ENCODE assay signal across 19 mouse cellular contexts in genomic region chr5:18089956-18090355, GRCm38 (mm10).
DNase-seq lines count a peak whose midpoint lies in the region; ATAC-seq and TF ChIP-seq lines count a peak whose summit lies in the region.
"Had no signal": no experiment of that assay in that cellular context is flagged by ENCODE, and none has a peak within 500 bp of the region (broad histone marks: within the 10 kb centered on the region; RNA-seq: fewer than 3 reads in every experiment).

No protein-coding gene starts in this region.

- H3K4me2 ChIP-seq in kidney, embryonic 14.5 days (replicated peaks; ENCODE audit: low read depth, low read length) = no peak overlapping the region
- H3K4me2 ChIP-seq: limb, embryonic 13.5 days; midbrain, embryonic 11.5 days; stomach, embryonic 15.5 days had no signal

- H3K27ac ChIP-seq in liver, adult 2 months (replicated peaks; ENCODE audit: insufficient read depth, low read depth, low read length) = no peak overlapping the region
- H3K27ac ChIP-seq in kidney, embryonic 14.5 days (ENCODE audit: low read depth, low read length) = no peak overlapping the region
- H3K27ac ChIP-seq: left cerebral cortex, adult 2 months; limb, embryonic 13.5 days; stomach, embryonic 15.5 days had no signal

- DNase-seq in liver, adult 2 months (ENCODE audit: extremely low read depth, low read depth, low spot score) = peak; percentile 49
- DNase-seq in liver = no peak
- peak; percentile 15 for DNase-seq in embryo, embryonic 9.5 days (ENCODE audit: extremely low spot score)
- DNase-seq in thymus, postnatal 25 days = no peak
- DNase-seq in lung, postnatal 25 days (ENCODE audit: low spot score) = no peak
- DNase-seq in adrenal gland, postnatal 4 days (ENCODE audit: low spot score in 2 of 2) = no peak
- DNase-seq: cerebellum, adult 11 months; gastrocnemius, postnatal 36 days; heart, postnatal 14 days; lung, adult 18-20 months; lung, postnatal 4 days; retina, postnatal 1 day; thymus, postnatal 14 days had no signal

- peaks cover 6% of the 10 kb centered on the region; the same call in 1 of the 2 replicates for H3K4me1 ChIP-seq in liver, adult 2 months (ENCODE audit: control insufficient read depth, insufficient read depth, low read length)
- H3K4me1 ChIP-seq in kidney, embryonic 14.5 days (ENCODE audit: control insufficient read depth, insufficient read depth, low read length) = no peaks in the 10 kb centered on the region
- H3K4me1 ChIP-seq: stomach, embryonic 15.5 days had no signal

- H3K9ac ChIP-seq in liver, adult 2 months (ENCODE audit: low read depth, low read length) = no peak overlapping the region
- no peak overlapping the region for H3K9ac ChIP-seq in kidney, embryonic 14.5 days (ENCODE audit: low read depth, low read length)
- H3K9ac ChIP-seq: limb, embryonic 13.5 days; stomach, embryonic 15.5 days had no signal

- 68% methylated on average over 2 of the region's 2 CpGs for WGBS in liver, adult 2 months
- 42% methylated on average over 2 of the region's 2 CpGs for WGBS in kidney, embryonic 14.5 days

- H3K79me2 ChIP-seq in liver, adult 2 months (ENCODE audit: control insufficient read depth, insufficient read depth, low read length) = no peaks in the 10 kb centered on the region

- ATAC-seq in kidney, embryonic 14.5 days (ENCODE audit: low FRiP score, low TSS enrichment) = peak; percentile 70; the same call in 1 of the 2 replicates

- no peaks in the 10 kb centered on the region for H3K9me3 ChIP-seq in kidney, embryonic 14.5 days (ENCODE audit: control insufficient read depth, low read length)
- H3K9me3 ChIP-seq: limb, embryonic 13.5 days; stomach, embryonic 15.5 days had no signal

- no peaks in the 10 kb centered on the region for H3K36me3 ChIP-seq in liver, adult 2 months (ENCODE audit: control insufficient read depth, insufficient read depth, low read length)
- H3K36me3 ChIP-seq in kidney, embryonic 14.5 days (ENCODE audit: control insufficient read depth, insufficient read depth, low read length) = no peaks in the 10 kb centered on the region
- H3K36me3 ChIP-seq: limb, embryonic 13.5 days; stomach, embryonic 15.5 days had no signal

- no peak for TF ChIP-seq CTCF in liver, adult 2 months (IDR thresholded peaks at IDR 0.05; ENCODE audit: low read depth, low read length)

- TF ChIP-seq POLR2A in liver, adult 2 months (IDR thresholded peaks at IDR 0.05; ENCODE audit: extremely low read depth, insufficient read depth, low read length) = no peak

- no peak overlapping the region for H3K4me3 ChIP-seq in liver, adult 2 months (ENCODE audit: insufficient read depth, low read depth, low read length)
- no peak overlapping the region for H3K4me3 ChIP-seq in kidney, embryonic 14.5 days (ENCODE audit: low read length)
- H3K4me3 ChIP-seq: erythroblast, embryonic 14.5 days; left cerebral cortex, adult 2 months; limb, embryonic 13.5 days; stomach, embryonic 15.5 days had no signal

- H3K27me3 ChIP-seq in liver, adult 2 months (ENCODE audit: control insufficient read depth, insufficient read depth, low read length) = no peaks in the 10 kb centered on the region
- H3K27me3 ChIP-seq in kidney, embryonic 14.5 days (ENCODE audit: control insufficient read depth, insufficient read depth, low read length) = no peaks in the 10 kb centered on the region
- H3K27me3 ChIP-seq: limb, embryonic 13.5 days; stomach, embryonic 15.5 days had no signal

Comparison
In these comparisons a context has a peak if more than half of its experiments do, and no peak if none do; other contexts are left out.
1. DNase-seq: peak in liver, adult 2 months (single experiment) and embryo, embryonic 9.5 days (single experiment); none in liver (single experiment), thymus, postnatal 25 days (single experiment), lung, postnatal 25 days (single experiment) and adrenal gland, postnatal 4 days (0 of 2).